Mouse (Mus musculus) monocyte, adult 5-6 weeks (primary cell): ENCODE data around the gene Gadd45b. TPM values are rescaled to one million over a fixed set of nuclear protein-coding genes. Genes with fewer than 3 reads are reported as not detected.

ENCODE experiments used
- ATAC-seq: fragments of 153-309, 156-312 bp; replicated peaks from 2 replicates; pipeline ENCODE4 v1.8.0; 2017; ENCODE audit warnings: mild to moderate bottlenecking; ENCODE audit not compliant: low TSS enrichment, insufficient number of reproducible peaks, severe bottlenecking, poor library complexity, low FRiP score
- total RNA-seq: library from RNA; stranded (forward); fragments of 200-1000, 200-491, 200-594 nt; gene quantifications from 3 replicates; pipeline ENCODE4 v1.2.3, GENCODE M21; 2017

Gadd45b gene
- total RNA-seq, 1 experiment from 2014 or later = 25.8 TPM

- ATAC-seq = no peak
These were observed 2.3 kb downstream of the Gadd45b start for GRCm38 (mm10) chr10:80932206-80932605.

GRCm38 (mm10) chr10:80932700-80933420 is 3.0 kb downstream of the Gadd45b start:
- ATAC-seq = no peak

GRCm38 (mm10) chr10:80933421-80933979 is 3.6 kb downstream of the Gadd45b start:
- ATAC-seq = peak; percentile 59

- no peak for ATAC-seq
These were observed 4.5 kb downstream of the Gadd45b start for GRCm38 (mm10) chr10:80934136-80934985.

- peak; percentile 38; the same call in 1 of the 2 replicates for ATAC-seq
These were observed 5.4 kb downstream of the Gadd45b start for GRCm38 (mm10) chr10:80935241-80935640.

- no peak for ATAC-seq
These were observed 5.8 kb downstream of the Gadd45b start for GRCm38 (mm10) chr10:80935698-80936097.

- ATAC-seq = no peak
These were observed 6.4 kb downstream of the Gadd45b start for GRCm38 (mm10) chr10:80936135-80936809.

GRCm38 (mm10) chr10:80936810-80937164 is 6.9 kb downstream of the Gadd45b start:
- ATAC-seq = no peak

- ATAC-seq = no peak
These were observed 7.8 kb downstream of the Gadd45b start for GRCm38 (mm10) chr10:80937646-80938045.

GRCm38 (mm10) chr10:80938831-80939550 is 9.1 kb downstream of the Gadd45b start:
- ATAC-seq = no peak

- 0 out of 2 replicates have a peak, but pooled peaks have one; percentile 41 for ATAC-seq
These were observed 9.8 kb downstream of the Gadd45b start for GRCm38 (mm10) chr10:80939671-80940070.

GRCm38 (mm10) chr10:80940320-80940987 is 10.6 kb downstream of the Gadd45b start:
- no peak for ATAC-seq

GRCm38 (mm10) chr10:80940988-80941347 is 11.1 kb downstream of the Gadd45b start:
- ATAC-seq = no peak

GRCm38 (mm10) chr10:80942919-80943318 is 13.0 kb downstream of the Gadd45b start:
- peak; percentile 24; the same call in 1 of the 2 replicates for ATAC-seq

GRCm38 (mm10) chr10:80943701-80944100 is 13.8 kb downstream of the Gadd45b start:
- ATAC-seq = no peak

- ATAC-seq = no peak
These were observed 14.4 kb downstream of the Gadd45b start for GRCm38 (mm10) chr10:80944231-80944630.

- no peak for ATAC-seq
These were observed 17.0 kb downstream of the Gadd45b start for GRCm38 (mm10) chr10:80946684-80947437.
